Mouse (Mus musculus) bone marrow, adult 2 months (tissue): ENCODE results near the gene Fer.

ENCODE experiments used
- CTCF ChIP-seq: fragments of 200-500 bp; IDR thresholded peaks from 2 replicates; pipeline ENCODE4 v1.5.1; 2011; ENCODE audit warnings: low read length, control low read depth; ENCODE audit not compliant: control insufficient read depth, insufficient read depth
- POLR2A ChIP-seq: fragments of 200-500 bp; IDR thresholded peaks from 2 replicates; pipeline ENCODE4 v1.6.1; 2011; ENCODE audit warnings: low read depth, mild to moderate bottlenecking, control low read depth, low read length, borderline replicate concordance; ENCODE audit not compliant: control insufficient read depth

- TF ChIP-seq CTCF (no peak), POLR2A (no peak)
Measured at GRCm38 (mm10) chr17:64180546-64180945, 317.7 kb downstream of the Fer start.
